Mouse (Mus musculus): ENCODE measurements at regions not wholly inside any gene's neighbourhood (a gene's known extent, or its start where the extent isn't known, plus 50 kb on each side); places are given as distances from the start of the nearest gene placed in this dataset.

DNA sequence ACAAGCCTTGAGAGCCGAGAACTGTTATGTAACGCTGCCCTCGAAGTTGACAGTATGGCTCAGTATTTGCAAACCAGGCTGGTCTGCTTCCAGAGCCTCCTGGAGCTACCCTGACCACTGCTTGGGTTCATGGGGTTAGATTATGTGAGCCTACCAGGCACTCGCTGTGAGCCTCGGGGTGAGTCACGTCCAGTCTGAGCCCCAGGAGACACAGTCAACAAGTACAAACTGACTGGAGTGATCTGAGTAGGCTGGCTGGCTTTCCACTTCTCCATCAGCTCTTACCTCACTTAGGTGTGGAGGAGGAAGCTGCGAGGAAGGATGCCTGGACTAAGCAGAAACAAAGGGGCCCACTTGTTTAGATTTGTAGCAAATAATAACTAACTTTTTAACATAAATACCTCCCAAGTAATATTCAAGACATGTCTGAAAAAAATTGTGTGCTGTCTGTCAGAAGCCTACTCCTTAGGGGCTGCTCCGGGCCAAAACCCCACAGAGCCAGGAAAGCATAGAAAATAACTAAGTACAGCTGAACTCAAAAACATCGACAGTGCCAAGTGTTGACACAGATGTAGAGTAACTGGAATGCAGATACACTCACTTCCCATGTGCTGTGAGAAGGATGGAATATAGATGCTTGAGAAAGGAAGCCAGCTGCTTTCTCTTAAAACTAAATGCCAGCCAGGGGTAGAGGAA is 77.6 kb downstream of the Zfp36l2 start:
- ATAC-seq (ENCODE audit: extremely low read depth, insufficient number of reproducible peaks, low FRiP score, poor library complexity, severe bottlenecking): no peak

DNA sequence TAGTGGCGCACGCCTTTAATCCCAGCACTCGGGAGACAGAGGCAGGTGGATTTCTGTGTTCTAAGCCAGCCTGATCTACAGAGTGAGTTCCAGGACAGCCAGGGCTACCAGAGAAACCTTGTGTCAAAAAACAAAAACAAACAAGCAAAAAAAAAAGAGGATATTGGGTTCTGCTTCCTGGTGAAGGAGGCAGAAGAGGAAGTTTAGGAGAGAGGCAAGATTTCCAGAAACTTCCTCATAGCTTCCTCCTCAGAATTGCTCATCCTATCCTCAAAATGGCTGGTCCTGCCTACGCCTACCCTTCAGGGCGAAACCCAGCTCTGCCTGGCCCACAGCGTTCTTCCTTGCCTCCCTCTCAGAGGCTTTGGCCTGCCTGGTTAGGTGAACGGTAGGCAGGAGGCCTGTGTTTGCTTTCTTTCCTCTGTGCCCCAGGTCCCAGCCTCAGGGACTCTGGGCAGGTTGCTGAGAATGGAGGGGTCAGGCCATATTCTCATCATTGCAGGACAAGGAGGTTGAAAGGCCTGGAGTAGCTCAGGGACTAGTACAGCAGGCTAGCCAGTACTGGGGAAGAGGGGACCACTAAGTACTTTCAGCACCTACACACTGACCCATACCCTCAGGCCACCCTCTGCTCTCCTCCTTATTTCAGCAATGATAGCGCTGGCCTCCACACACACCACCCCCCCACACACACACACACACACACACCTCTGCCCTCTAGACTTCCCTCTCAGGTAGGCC is 79.6 kb downstream of the Zfp36l2 start:
- no peak for ATAC-seq (ENCODE audit: extremely low read depth, insufficient number of reproducible peaks, low FRiP score, poor library complexity, severe bottlenecking)

DNA sequence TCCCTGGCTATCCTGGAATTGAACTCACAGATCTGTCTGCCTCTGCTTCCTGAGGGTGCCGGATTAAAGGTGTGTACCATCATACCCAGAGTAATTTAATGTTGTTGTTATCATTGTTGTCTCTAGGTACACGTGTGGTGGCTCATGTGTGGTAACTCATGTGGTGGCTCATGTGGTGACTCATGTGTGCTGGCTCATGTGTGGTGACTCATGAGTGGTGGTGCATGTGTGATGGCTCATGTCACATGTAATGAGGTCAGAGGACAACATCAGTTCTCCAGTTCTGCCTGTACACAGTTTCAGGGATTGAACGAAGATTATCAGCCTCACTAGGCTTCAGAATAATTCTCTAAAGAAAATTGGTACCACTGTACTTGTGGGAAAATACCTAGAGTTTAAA is 80.2 kb downstream of the Zfp36l2 start:
- ATAC-seq (ENCODE audit: extremely low read depth, insufficient number of reproducible peaks, low FRiP score, poor library complexity, severe bottlenecking): peak; percentile 90

DNA sequence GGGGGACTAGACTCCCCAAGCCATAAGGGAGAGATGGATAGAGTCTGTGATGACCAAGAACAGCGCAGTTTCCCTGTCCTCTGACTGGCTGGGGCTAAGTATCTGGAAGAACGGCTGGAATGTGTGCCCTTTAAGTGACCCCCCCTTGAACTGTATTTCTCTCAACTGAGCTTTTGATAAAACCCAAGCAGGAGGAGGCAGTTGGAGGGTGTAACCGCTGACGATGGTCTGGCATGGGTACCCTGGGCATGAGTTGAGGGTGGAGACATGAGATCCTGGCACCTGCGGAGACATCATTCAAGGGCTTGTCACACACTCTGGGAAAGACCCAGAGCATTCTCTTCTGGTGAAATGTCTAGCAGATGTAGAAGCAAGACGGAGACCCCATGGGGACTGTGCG is 83.5 kb downstream of the Zfp36l2 start:
- no peak for ATAC-seq (ENCODE audit: extremely low read depth, insufficient number of reproducible peaks, low FRiP score, poor library complexity, severe bottlenecking)

DNA sequence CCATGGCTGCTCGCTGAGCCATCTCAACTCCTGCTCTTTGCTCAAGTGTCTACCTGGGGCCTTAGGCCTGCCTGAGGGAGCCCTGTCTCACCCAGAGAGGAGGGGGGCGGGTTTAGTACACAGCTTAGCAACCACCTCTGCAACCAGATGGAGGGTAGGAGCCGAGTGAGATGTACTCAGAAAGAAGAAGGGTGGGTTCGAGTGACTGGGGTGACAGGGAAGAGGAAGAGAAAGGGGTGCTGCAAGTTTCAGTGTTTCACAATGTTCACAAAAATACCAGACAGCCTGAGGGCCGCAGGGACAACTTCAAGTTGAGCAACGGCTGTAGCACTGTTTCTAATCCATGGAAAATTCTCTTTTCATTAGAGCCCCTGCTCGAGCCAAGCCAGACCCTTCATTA is 84.4 kb downstream of the Zfp36l2 start:
- ATAC-seq (ENCODE audit: extremely low read depth, insufficient number of reproducible peaks, low FRiP score, poor library complexity, severe bottlenecking): peak; percentile 57

DNA sequence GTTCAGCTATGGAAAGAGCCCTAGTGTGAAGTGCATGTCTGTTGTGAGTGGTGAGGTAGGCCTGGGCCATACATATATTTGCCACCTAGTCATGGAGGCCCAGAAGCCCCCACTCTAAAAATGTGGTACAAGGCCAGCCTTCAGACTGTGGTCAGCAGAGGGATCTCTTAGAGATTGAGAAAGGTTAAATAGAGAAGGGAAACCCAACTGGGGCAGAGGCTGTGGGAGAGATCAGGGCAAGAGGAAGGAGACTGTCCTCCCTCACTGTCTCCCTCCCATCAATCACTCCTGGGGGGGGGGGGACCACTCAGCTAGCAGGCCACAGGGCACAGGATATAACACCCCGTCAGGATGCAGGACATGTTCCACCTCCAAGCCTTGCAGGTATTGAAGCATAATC is 86.1 kb downstream of the Zfp36l2 start:
- ATAC-seq (ENCODE audit: extremely low read depth, insufficient number of reproducible peaks, low FRiP score, poor library complexity, severe bottlenecking): no peak

DNA sequence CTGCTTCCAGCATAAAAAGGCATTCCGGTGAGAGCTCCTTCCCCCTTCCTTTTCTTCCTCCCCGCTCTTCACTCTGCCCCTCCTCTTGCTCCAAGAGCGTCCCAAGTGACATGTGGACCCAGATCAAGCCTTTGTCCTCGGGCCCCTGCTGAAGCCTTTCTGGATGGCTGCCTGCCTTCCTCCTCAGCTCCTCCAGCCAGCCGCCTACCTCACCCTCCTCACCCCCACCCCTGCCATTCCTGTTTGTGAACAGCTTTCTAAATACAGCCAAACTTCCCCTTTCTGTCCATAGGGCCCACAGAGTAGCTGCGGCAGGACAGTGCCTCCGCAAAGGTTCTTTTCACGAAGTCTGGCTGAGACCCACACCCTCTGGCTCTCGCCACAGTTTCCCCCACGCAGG is 87.2 kb downstream of the Zfp36l2 start:
- peak; percentile 71 for ATAC-seq (ENCODE audit: extremely low read depth, insufficient number of reproducible peaks, low FRiP score, poor library complexity, severe bottlenecking)

DNA sequence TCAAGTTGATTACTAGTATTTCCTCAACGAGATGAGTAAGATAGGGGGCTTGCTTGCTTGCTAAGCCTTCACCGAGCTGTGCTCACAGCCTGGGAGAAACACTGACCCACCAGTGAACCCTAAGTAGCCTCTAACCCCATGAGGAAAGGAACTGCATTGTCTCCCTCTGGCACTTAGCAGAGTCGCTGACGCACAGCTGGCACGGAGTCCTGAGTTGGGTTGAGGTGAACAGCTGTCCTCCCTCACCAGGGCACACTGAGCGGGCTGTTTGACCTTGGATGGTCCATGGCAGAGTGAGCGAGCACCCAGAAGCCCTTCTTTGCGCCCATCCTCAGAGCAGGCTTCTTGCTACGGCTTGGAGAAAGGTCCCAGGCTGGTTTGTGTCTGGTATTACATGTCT is 88.0 kb downstream of the Zfp36l2 start:
- no peak for ATAC-seq (ENCODE audit: extremely low read depth, insufficient number of reproducible peaks, low FRiP score, poor library complexity, severe bottlenecking)

DNA sequence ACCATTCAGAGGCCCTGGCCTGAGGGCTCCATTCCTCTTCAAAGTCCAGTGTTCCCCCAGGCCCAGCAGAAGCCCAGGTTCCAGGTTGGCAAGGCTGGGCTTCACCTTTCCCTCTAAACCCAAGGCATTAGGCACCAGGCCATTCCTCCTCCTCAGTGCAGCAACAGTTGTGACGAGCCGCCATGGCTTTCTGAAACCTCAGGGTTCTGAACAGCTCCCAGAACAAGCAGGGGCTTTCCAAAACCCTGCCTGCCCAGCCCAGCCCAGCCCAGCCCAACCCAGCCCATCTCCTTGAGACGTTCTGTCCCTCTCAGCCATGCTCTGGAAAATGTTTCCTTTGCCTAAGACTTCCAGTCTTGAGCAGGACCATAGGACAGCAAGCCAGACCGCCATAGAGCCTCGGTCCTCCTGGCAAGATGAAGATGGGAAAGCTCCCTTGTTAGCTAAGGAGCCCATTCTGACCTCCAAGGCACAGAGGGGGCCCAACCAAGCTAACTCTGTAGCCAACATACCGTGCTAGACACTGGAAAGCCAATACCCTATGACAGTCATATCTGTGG is 89.8 kb downstream of the Zfp36l2 start:
- no peak for ATAC-seq (ENCODE audit: extremely low read depth, insufficient number of reproducible peaks, low FRiP score, poor library complexity, severe bottlenecking)

DNA sequence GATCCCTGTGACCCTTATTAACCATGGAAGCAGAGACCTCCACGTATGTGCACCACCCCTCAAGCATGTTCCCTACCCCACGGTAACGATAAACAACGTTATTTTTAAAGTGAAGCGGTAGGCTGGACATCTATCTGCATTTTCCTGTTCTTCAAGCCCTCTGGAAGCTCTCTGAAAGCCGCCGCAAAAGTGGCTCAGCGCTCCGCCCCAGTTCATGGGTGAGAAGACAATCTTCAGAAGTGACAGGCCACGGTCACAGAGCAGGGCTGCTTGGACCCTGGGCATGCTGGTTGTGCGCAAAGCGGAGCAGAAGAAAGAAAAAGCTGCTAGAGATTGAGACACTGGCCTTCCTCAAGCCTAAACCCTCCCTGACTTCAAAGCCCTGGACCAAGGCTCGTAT is 90.5 kb downstream of the Zfp36l2 start:
- no peak for ATAC-seq (ENCODE audit: extremely low read depth, insufficient number of reproducible peaks, low FRiP score, poor library complexity, severe bottlenecking)

DNA sequence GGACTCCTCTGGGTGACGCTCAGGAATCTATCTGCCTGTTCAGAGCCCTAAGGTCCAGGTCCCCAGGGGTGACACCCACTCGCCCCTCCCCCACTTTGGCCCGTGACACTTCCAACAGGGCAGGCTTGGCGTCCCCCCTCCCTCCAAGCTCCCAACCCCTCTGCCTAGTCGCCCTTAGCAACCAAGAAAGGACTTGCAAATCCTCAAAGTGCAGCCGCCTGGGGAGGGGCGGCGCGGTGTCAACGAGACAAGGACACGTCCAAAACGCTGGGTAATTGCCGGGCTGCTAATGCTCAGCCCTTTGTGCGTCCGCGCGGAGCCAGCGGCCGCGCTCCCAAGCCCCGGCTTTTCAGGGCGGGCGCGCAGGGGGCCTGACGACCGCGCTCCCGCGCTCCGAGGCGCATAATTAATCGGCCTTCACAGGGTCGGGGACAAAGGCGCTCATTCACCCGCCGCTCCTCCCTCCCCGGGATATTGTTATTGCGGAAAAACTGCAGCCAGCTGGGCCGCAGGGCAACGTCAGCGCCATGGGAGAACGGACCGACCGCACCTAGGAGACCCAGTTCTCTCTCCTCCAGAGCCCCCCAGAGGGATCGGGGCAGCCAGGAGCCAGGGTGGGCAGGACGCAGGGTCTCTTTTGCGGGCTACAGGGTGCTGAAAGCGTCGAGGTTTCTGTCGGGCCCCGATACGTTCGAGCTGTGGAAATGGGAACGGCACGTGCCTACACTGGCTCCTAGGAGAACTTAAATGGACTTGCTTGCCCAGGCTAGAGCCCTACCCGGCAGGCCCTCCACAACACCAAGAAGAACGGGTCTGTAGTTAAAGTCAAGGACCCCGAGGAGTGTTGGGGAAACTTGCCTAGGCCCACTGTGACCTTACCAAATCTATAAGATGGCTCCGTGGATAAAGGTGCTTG is 91.1 kb downstream of the Zfp36l2 start:
- ATAC-seq (ENCODE audit: extremely low read depth, insufficient number of reproducible peaks, low FRiP score, poor library complexity, severe bottlenecking): no peak

DNA sequence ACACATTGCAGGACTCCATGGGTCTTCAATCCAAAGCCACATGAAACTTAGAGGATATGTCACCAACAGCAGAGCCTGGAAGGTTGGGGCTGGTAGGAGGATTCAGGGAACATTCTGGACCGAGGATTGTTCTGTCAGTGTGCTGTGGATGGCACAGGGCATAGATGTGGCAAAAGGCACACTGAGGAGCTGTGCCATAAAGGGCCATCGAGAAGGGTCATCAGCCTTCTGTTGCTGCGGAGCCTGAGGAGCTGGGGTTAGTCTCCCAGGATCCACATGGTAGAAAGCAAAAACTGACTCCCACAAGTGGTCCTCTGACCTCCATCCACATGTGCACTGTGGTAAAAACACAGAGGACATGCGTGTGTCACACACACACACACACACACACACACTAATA is 91.9 kb downstream of the Zfp36l2 start:
- ATAC-seq (ENCODE audit: extremely low read depth, insufficient number of reproducible peaks, low FRiP score, poor library complexity, severe bottlenecking): no peak

DNA sequence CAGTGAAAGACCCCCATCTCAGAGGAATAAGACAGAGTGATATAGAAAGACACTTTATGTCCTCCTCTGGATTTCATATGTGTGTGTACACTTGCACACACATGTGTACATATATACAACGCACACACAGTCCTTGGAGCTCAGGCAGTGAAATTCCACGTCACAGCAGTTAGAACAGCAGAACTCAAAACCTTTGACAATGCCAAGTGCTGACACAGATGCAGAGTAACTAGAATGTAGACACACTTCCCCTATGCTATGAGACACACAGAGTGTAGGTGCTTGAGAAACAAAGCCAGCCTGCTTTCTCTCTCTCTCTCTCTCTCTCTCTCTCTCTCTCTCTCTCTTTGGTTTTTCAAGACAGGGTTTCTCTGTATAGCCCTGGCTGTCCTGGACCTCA is 92.7 kb downstream of the Zfp36l2 start:
- ATAC-seq (ENCODE audit: extremely low read depth, insufficient number of reproducible peaks, low FRiP score, poor library complexity, severe bottlenecking): no peak

DNA sequence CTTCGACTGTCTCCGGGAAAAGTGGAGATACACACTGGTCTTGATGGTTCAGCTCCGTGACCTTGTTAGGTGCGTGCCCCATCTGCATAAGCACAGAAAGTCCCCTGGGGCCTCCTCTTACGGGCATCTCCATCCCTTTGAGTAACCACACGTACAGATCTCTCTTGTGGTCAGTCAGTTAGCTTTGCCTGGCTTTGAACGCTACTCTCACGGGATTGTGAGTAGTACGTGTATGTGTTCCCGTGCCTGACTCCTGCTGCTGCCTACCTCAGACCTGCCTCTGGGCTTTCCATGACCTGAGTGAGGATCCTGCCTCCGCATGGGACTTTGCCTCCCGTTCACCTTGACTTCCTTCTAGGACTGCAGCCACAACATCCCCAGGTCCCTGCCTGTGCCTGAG is 101.4 kb downstream of the Zfp36l2 start:
- ATAC-seq (ENCODE audit: extremely low read depth, insufficient number of reproducible peaks, low FRiP score, poor library complexity, severe bottlenecking): no peak

DNA sequence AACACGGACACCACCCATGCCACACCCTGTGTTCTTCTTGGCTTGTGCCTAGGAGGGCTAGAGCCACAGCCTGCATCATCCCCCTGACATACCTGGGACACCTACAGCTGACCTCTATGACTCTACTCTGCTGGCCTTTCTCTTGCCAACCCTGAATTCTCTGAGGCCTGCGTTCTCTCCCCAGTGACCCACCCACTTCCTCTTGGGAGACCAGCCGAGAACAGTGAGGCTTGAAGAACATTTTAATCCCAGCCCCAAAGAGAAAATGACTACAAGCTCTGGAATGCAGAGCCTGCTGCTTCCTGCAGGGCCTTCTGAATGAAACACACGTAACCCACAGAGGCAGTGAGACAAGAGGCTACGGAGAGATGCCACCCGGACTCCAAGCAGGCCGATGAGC is 102.0 kb downstream of the Zfp36l2 start:
- no peak for ATAC-seq (ENCODE audit: extremely low read depth, insufficient number of reproducible peaks, low FRiP score, poor library complexity, severe bottlenecking)

DNA sequence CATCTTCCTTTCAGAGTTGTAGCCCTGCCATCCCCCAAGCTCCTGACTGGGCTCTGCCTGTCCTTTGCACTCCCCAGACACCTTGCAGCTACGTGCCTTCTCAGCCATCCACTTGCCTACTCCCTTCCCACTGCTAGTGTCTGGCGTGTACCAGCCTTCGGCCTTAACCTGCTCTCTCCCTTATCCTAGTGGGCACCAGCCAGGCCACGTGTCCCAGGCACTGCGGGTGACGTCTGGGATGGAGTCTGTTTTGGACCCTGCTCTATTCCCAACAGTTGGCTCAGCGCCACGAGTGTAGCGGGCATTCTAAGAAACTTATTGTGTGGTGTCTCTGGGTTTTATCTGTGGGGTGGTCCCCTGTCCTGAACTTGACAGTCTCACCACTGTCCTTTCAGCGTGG is 102.5 kb downstream of the Zfp36l2 start:
- ATAC-seq (ENCODE audit: extremely low read depth, insufficient number of reproducible peaks, low FRiP score, poor library complexity, severe bottlenecking): no peak

DNA sequence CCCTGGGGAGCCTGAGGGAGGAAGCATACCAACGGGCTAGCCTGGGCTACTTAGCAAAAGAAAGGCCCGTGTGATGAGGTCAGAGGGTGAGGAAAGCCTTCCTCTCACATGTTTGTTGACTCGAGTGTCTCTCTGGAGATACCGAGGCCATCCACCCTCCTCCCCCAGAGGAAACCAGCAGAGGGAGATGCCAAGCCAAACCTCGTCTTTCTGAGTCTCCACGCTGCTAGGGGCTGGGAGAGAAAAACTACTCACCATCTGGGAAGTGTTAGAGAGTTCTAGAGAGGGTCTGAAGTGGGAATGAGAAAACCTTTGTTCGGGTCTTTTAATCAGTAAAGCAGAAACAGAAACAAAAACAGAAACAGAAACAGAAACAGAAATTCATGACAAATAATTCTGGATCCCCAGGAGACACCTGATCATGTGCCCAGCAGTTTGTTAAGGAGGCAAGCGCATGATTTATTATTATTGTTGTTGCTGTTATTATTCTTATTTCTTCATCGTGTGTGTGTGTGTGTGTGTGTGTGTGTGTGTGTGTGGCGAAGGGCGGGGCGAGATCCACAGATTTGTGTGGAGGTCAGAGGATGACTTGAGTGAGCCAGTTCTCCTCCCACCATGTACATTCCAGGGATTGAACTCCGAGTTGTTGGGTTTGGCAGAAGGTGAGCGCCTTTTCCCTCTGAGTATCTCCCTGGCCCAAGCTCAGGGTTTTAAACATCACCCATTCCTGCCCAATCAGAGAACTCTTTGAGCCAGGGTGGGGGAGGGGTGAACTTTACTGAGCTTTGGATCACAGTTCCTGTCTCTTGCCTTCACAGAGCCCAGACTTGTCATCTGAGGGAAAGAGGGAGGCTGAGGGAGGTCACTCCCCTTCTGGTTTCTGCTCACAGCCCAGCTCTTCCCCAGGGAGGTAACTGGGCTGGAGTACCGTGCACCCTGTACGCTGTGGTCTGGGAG is 104.2 kb downstream of the Zfp36l2 start:
- no peak for ATAC-seq (ENCODE audit: extremely low read depth, insufficient number of reproducible peaks, low FRiP score, poor library complexity, severe bottlenecking)

DNA sequence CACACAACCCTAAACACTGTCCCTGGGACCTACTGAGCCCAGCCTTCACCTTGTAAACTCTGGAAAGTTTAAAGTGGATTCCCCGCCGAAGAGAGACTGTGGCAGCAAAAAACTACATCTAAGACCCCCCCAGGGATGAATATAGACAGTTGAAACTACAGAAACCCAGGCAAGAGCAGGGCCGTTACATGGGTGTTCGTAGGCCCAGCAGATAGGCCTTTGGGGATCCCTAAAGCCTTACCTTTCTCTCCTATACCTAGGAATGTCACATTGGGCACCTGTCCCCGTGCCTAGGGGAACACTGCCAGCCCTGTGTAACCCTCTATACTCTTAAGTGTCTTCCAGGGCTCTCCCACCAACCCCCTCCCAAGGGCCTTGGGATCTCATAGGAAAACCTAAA is 105.2 kb downstream of the Zfp36l2 start:
- ATAC-seq (ENCODE audit: extremely low read depth, insufficient number of reproducible peaks, low FRiP score, poor library complexity, severe bottlenecking): no peak

All from neutrophil, adult 5-6 weeks (primary cell).